Mouse (Mus musculus) lung, adult 2 months (tissue): ENCODE measurements around the gene Cacna1c.

Experiments
- CTCF ChIP-seq: fragments of 200-500 bp; IDR thresholded peaks from 2 replicates; pipeline ENCODE4 v1.5.1; 2011; ENCODE audit warnings: mild to moderate bottlenecking, low read length, control low read depth; ENCODE audit not compliant: insufficient read depth
- POLR2A ChIP-seq: fragments of 200-500 bp; IDR thresholded peaks from 2 replicates; pipeline ENCODE4 v1.6.1; 2011; ENCODE audit warnings: low read depth, mild to moderate bottlenecking, control low read depth, low read length, borderline replicate concordance; ENCODE audit errors: extremely low read depth

DNA sequence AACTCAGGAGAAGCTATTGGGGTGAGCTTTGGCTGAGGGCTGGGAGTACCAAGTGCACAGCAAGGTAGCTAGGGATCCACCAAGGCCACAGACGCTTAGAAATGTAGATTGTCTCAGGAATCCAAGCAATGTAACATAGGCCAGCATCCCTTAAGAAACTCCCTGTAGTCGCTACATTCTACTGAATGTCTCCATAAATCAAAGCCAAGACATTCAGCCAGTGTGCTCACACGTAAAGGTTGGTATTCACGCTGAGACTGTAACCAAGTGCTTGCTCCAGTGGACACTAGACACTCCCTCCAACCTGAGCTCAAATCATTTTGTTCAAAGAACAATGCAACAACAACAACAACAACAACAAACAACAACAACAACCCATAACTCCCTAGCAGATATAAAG, 368.0 kb downstream of the Cacna1c start:
- no peak for TF ChIP-seq CTCF
- no peak for TF ChIP-seq POLR2A
